Mouse (Mus musculus) forebrain, postnatal 0 days (tissue): ENCODE results near the gene Rdh19. TPM values are rescaled to one million over a fixed set of nuclear protein-coding genes. Genes with fewer than 3 reads are reported as not detected.
"Not testable (repeated sequence)": the region's sequence is repeated elsewhere in the genome, so short reads cannot be mapped to it uniquely, and the experiment has no call there.

Source experiments
- ATAC-seq: fragments of 200-750 bp; cut with Nextera tagmentation; 2 replicates; pipeline ENCODE4 v1.8.0; 2017; ENCODE audit warnings: mild to moderate bottlenecking, moderate library complexity
- DNase-seq: peaks from one replicate; pipeline ENCODE4 v3.0.0-alpha.2; 2015
- H3K27ac ChIP-seq: fragments of 300-500 bp; sonication (generic); 2 replicates; pipeline ENCODE4 v1.5.1; 2014; ENCODE audit warnings: low read depth, mild to moderate bottlenecking, antibody characterized with exemption, low read length, moderate library complexity, mixed read lengths
- H3K27me3 ChIP-seq: fragments of 300-500 bp; sonication (generic); 2 replicates; pipeline ENCODE4 v1.6.1; 2014; ENCODE audit warnings: mild to moderate bottlenecking, low read length, mixed read lengths; ENCODE audit not compliant: insufficient read depth
- H3K36me3 ChIP-seq: fragments of 300-500 bp; sonication (generic); 2 replicates; pipeline ENCODE4 v1.6.1; 2014; ENCODE audit warnings: mild to moderate bottlenecking, moderate library complexity; ENCODE audit not compliant: insufficient read depth
- H3K4me1 ChIP-seq: fragments of 300-500 bp; sonication (generic); 2 replicates; pipeline ENCODE4 v1.6.1; 2014; ENCODE audit warnings: antibody characterized with exemption; ENCODE audit not compliant: insufficient read depth
- H3K4me2 ChIP-seq: fragments of 300-500 bp; sonication (generic); 2 replicates; pipeline ENCODE4 v1.6.1; 2014; ENCODE audit warnings: low read depth, mild to moderate bottlenecking, moderate library complexity
- H3K4me3 ChIP-seq: fragments of 300-500 bp; sonication (generic); 2 replicates; pipeline ENCODE4 v1.5.1; 2014; ENCODE audit warnings: low read depth, low read length, mixed read lengths
- H3K9ac ChIP-seq: fragments of 300-500 bp; sonication (generic); 2 replicates; pipeline ENCODE4 v1.6.1; 2014; ENCODE audit warnings: mild to moderate bottlenecking
- H3K9me3 ChIP-seq: fragments of 300-500 bp; sonication (generic); 2 replicates; pipeline ENCODE4 v1.6.1; 2016; ENCODE audit warnings: low read length
- CTCF ChIP-seq: sonication (generic); IDR thresholded peaks from 2 replicates; pipeline ENCODE4 v1.5.1; 2016; ENCODE audit warnings: antibody characterized with exemption, control low read depth, low read depth
- WGBS: fragments of 180-500 bp; shearing (Covaris S2); extraction: QIAGEN DNeasy Blood & Tissue Kit; methylation state at CpG from one replicate; pipeline ENCODE4 v1.1.7; 2014; 5-methylcytosine and 5-hydroxymethylcytosine counted together
- polyA plus RNA-seq: library from polyadenylated mRNA; unstranded; fragments of >200 nt; fragmentation: Nextera tagmentation; extraction: Ambion mirVana; gene quantifications from 2 replicates; pipeline ENCODE4 v1.2.1, GENCODE M21; 2015
- total RNA-seq: library from RNA; depleted of rRNA; stranded (reverse); fragments of >200 nt; gene quantifications from 2 replicates; pipeline ENCODE4 v1.2.3, GENCODE M21; 2014

The Rdh19 gene
- total and polyA plus RNA-seq, 2 experiments from 2014 or later = not detected

GRCm38 (mm10) chr10:127879155-127879688 is 29.5 kb downstream of the Rdh19 start:
- Histone ChIP-seq H3K4me3 (no peak overlapping the region), H3K4me1 (no peaks in the 10 kb centered on the region), H3K9me3 (no peaks in the 10 kb centered on the region), H3K36me3 (no peaks in the 10 kb centered on the region), H3K4me2 (no peak overlapping the region), H3K27ac (no peak overlapping the region), H3K27me3 (no peaks in the 10 kb centered on the region), H3K9ac (no peak overlapping the region)
- TF ChIP-seq CTCF = no peak
- ATAC-seq (no peak), DNase-seq (no peak)
- 88% methylated on average over 3 of the region's 3 CpGs for WGBS

- H3K27me3 ChIP-seq = no peaks in the 10 kb centered on the region
- 80% methylated on average over 4 of the region's 4 CpGs for WGBS
- no peak overlapping the region for H3K4me3 ChIP-seq
- H3K9me3 ChIP-seq = no peaks in the 10 kb centered on the region
- H3K4me2 ChIP-seq = no peak overlapping the region
- TF ChIP-seq CTCF = no peak
- no peak overlapping the region for H3K27ac ChIP-seq
- H3K4me1 ChIP-seq = no peaks in the 10 kb centered on the region
- DNase-seq (no peak), ATAC-seq (no peak)
- H3K36me3 ChIP-seq = no peaks in the 10 kb centered on the region
- H3K9ac ChIP-seq = no peak overlapping the region
Measured at GRCm38 (mm10) chr10:127881041-127881440, 31.3 kb downstream of the Rdh19 start.

- no peak for TF ChIP-seq CTCF
- no peak for ATAC-seq
Measured at GRCm38 (mm10) chr10:127886551-127886950, 36.8 kb downstream of the Rdh19 start.

GRCm38 (mm10) chr10:127886971-127887370 is 37.2 kb downstream of the Rdh19 start:
- ATAC-seq = no peak
- no peaks in the 10 kb centered on the region for H3K9me3 ChIP-seq

More at GRCm38 (mm10) chr10:127886551-127886950, 36.8 kb downstream of the Rdh19 start:
- Histone ChIP-seq H3K4me1 (no peaks in the 10 kb centered on the region), H3K4me2 (no peak overlapping the region), H3K36me3 (no peaks in the 10 kb centered on the region), H3K9me3 (no peaks in the 10 kb centered on the region), H3K27ac (no peak overlapping the region), H3K9ac (no peak overlapping the region), H3K27me3 (no peaks in the 10 kb centered on the region), H3K4me3 (no peak overlapping the region)
- no peak for DNase-seq
- 90% methylated on average over 1 of the region's 1 CpGs for WGBS

GRCm38 (mm10) chr10:127888605-127889004 is 38.9 kb downstream of the Rdh19 start, which contains the start of gene Rdh7:
Rdh7 (minus strand) TSS chr10:127888817.
- TF ChIP-seq CTCF = no peak
- Histone ChIP-seq H3K36me3 (no peaks in the 10 kb centered on the region), H3K9me3 (no peaks in the 10 kb centered on the region), H3K4me3 (no peak within 1 kb of the TSS), H3K9ac (no peak within 1 kb of the TSS), H3K4me2 (no peak within 1 kb of the TSS), H3K27me3 (no peaks in the 10 kb centered on the region), H3K4me1 (no peaks in the 10 kb centered on the region), H3K27ac (no peak within 1 kb of the TSS)
- DNase-seq (no peak), ATAC-seq (no peak)

More at GRCm38 (mm10) chr10:127886971-127887370, 37.2 kb downstream of the Rdh19 start:
- 73% methylated on average over 4 of the region's 4 CpGs for WGBS
- H3K27ac ChIP-seq = no peak overlapping the region
- no peak overlapping the region for H3K9ac ChIP-seq
- no peak for DNase-seq
- H3K4me2 ChIP-seq = no peak overlapping the region
- no peak for TF ChIP-seq CTCF
- H3K36me3 ChIP-seq = no peaks in the 10 kb centered on the region
- no peaks in the 10 kb centered on the region for H3K27me3 ChIP-seq
- H3K4me1 ChIP-seq = no peaks in the 10 kb centered on the region
- no peak overlapping the region for H3K4me3 ChIP-seq

- Histone ChIP-seq H3K27ac (no peak overlapping the region), H3K9ac (no peak overlapping the region), H3K27me3 (no peaks in the 10 kb centered on the region), H3K9me3 (no peaks in the 10 kb centered on the region), H3K4me3 (no peak overlapping the region), H3K4me2 (no peak overlapping the region), H3K4me1 (no peaks in the 10 kb centered on the region), H3K36me3 (no peaks in the 10 kb centered on the region)
- no peak for DNase-seq
- 92% methylated on average over 1 of the region's 1 CpGs for WGBS
- no peak for TF ChIP-seq CTCF
- no peak for ATAC-seq
Measured at GRCm38 (mm10) chr10:127891481-127891880, 41.8 kb downstream of the Rdh19 start.

- not testable (repeated sequence) for H3K9me3 ChIP-seq, H3K27ac ChIP-seq, H3K4me1 ChIP-seq, H3K4me2 ChIP-seq, H3K4me3 ChIP-seq, ATAC-seq, H3K9ac ChIP-seq, H3K27me3 ChIP-seq, H3K36me3 ChIP-seq, DNase-seq
- 67% methylated on average over 5 of the region's 5 CpGs for WGBS
Measured at GRCm38 (mm10) chr10:127893163-127894022, 43.7 kb downstream of the Rdh19 start.
